Mouse (Mus musculus): Measurements from ENCODE around the gene Chrna1.

DNA sequence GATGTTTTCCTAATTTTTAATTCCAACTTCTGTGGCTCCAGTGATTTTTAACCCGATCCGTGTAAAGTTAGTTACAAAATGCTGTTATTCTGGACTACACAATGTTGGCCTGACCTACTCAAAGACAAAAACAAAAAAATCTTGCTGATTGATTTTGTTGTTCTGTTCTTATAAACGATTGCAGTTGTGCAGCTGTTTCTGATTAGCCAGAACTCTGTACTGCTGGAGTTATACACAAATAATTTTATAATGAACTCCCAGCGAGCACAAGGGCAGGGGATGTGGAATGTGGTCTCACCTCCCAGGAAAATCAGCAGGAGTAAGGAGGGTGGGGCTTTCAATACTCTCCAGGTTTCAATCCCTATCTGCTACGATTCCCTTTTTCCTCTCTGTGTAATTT, 61.2 kb downstream of the Chrna1 start:
- TF ChIP-seq CTCF (IDR thresholded peaks at IDR 0.05; ENCODE audit: borderline replicate concordance, control insufficient read depth, extremely low read depth, insufficient read depth, low read length, poor library complexity) (no peak), POLR2A (IDR thresholded peaks at IDR 0.05; ENCODE audit: control insufficient read depth, extremely low read depth, insufficient read depth, low read length, poor library complexity) (no peak)
